Comparison of ENCODE assay signal across 8 mouse cellular contexts in the genomic region with DNA sequence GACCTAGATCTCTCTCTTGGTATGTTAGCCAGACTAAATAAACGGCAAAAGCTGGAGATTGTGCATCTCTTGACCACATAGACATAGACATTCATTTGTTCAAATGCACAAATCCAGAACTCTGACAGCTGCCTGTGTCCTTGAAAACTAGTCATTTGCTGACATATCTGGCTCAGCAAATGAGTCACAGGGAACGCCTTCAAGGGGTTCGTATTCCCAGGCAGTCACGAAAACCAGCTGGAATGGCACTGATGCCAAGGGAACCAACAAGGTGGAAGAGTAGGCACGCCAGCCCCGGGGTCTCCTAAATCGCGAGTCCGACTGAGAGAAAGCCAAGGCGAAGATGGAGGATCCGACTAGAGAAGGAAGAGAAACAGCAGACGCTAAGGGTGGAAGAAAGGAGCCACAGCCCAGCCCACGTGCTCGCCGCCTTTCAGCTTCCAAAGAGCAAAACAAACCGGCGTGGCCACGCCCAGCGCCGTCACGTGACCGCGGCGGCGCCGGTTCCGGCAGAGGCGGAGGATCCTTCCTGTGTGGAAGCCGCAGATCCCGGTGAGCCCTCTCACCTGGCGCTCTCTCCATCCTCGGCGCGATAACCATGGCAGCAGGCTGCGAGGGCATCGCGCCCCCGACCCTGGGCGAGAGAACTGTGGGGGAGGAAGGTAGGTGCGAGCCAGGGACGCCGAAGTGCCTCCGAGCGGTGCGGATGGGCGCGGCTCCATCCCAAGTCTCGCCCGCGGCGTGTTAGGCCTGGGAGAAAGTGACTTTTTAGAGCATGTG. TPM values are rescaled to one million over a fixed set of nuclear protein-coding genes. Genes with fewer than 3 reads are reported as not detected.
DNase-seq lines count a peak whose midpoint lies in the region; ATAC-seq lines count a peak whose summit lies in the region.

A gene (plus strand): TSS at position 498 of the 780 bp plus-strand sequence.

- ATAC-seq in hindbrain, embryonic 15.5 days (ENCODE audit: low FRiP score, low read depth): peak; percentile 82

- H3K27ac ChIP-seq in hindbrain, embryonic 15.5 days (replicated peaks): peak within 1 kb of the TSS; percentile 67

- peaks cover 39% of the 10 kb centered on the region for H3K4me1 ChIP-seq in hindbrain, embryonic 15.5 days (replicated peaks)

- H3K9ac ChIP-seq in hindbrain, embryonic 15.5 days: peak within 1 kb of the TSS; percentile 77

- H3K9me3 ChIP-seq in hindbrain, embryonic 15.5 days: no peaks in the 10 kb centered on the region

- peak; percentile 80 for DNase-seq in WW6 (ENCODE audit: low read depth, low spot score)
- peak; percentile 88 to 91 for DNase-seq in cerebellum, postnatal 36 days
- DNase-seq in frontal cortex, postnatal 36 days (ENCODE audit: low spot score in 2 of 2): peak; percentile 88 to 92
- peak; percentile 81 for DNase-seq in left cerebral cortex, adult 11 months (ENCODE audit: low spot score)
- peak; percentile 95 for DNase-seq in lung, postnatal 36 days
- DNase-seq in retina, embryonic 14.5 days (ENCODE audit: low spot score): peak; percentile 91
- DNase-seq in thymus, postnatal 36 days: peak; percentile 95 to 96

- peak within 1 kb of the TSS; percentile 59 for H3K4me3 ChIP-seq in hindbrain, embryonic 15.5 days

- H3K27me3 ChIP-seq in hindbrain, embryonic 15.5 days: no peaks in the 10 kb centered on the region

- no peaks in the 10 kb centered on the region for H3K36me3 ChIP-seq in hindbrain, embryonic 15.5 days

- WGBS in hindbrain, embryonic 15.5 days: under 1% methylated on average over 51 of the region's 51 CpGs

- peak within 1 kb of the TSS; percentile 96 for H3K4me2 ChIP-seq in hindbrain, embryonic 15.5 days

RNA-seq across cellular contexts. Expression of the gene that starts here (rescaled TPM):
- 14.5 and 17.1 TPM in 2 replicates for polyA plus RNA-seq in hindbrain, embryonic 15.5 days (2015; fragmentation: Nextera tagmentation; extraction: Ambion mirVana)

Comparison
In these comparisons a context has a peak if more than half of its experiments do, and no peak if none do; other contexts are left out.
1. Peak in every context shown above with its lines: DNase-seq, ATAC-seq, H3K4me3 ChIP-seq and H3K27ac ChIP-seq.